In the genomic region with DNA sequence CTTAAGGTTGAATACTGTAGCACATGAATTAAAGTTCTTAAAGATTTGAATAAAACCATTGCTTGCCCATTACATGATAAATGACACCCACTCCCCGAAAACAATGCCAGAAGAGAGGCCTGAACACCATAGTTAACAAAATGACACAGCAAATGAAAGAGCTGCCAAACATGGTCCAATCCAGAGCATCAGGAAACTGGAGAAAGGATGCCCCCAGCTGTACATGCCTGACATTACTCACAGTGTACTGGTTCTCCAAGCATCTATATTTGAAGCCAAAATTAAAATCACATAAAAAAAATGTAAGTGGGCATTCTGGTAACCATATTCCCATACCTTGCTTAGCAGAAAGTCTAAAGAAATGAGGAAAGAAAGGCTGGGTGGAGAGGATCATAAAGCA, we compare ENCODE assay signal across 8 mouse cellular contexts. TPM values are rescaled to one million over a fixed set of nuclear protein-coding genes. Genes with fewer than 3 reads are reported as not detected.
DNase-seq lines count a peak whose midpoint lies in the region; ATAC-seq and TF ChIP-seq lines count a peak whose summit lies in the region.

No protein-coding gene starts in this region.

- H3K9ac ChIP-seq in lung, embryonic 14.5 days: no peak overlapping the region
- H3K9ac ChIP-seq in midbrain, embryonic 15.5 days: no peak overlapping the region

- H3K4me1 ChIP-seq in lung, embryonic 14.5 days (ENCODE audit: insufficient read depth): no peaks in the 10 kb centered on the region
- no peaks in the 10 kb centered on the region for H3K4me1 ChIP-seq in midbrain, embryonic 15.5 days

- TF ChIP-seq CTCF in lung, embryonic 14.5 days (IDR thresholded peaks at IDR 0.05; ENCODE audit: low read depth): peak; percentile 23

- H3K4me2 ChIP-seq in lung, embryonic 14.5 days: no peak overlapping the region
- no peak overlapping the region for H3K4me2 ChIP-seq in midbrain, embryonic 15.5 days

- H3K4me3 ChIP-seq in lung, embryonic 14.5 days (ENCODE audit: low read depth, low read length): no peak overlapping the region
- no peak overlapping the region for H3K4me3 ChIP-seq in midbrain, embryonic 15.5 days

- WGBS in lung, embryonic 14.5 days: 47% methylated on average over 1 of the region's 1 CpGs
- 51% methylated on average over 1 of the region's 1 CpGs for WGBS in midbrain, embryonic 15.5 days

- H3K36me3 ChIP-seq in lung, embryonic 14.5 days (ENCODE audit: insufficient read depth): no peaks in the 10 kb centered on the region
- no peaks in the 10 kb centered on the region for H3K36me3 ChIP-seq in midbrain, embryonic 15.5 days (replicated peaks)

- no peak overlapping the region for H3K27ac ChIP-seq in lung, embryonic 14.5 days (ENCODE audit: low read depth)
- H3K27ac ChIP-seq in midbrain, embryonic 15.5 days: no peak overlapping the region

- no peak for ATAC-seq in lung, embryonic 14.5 days (ENCODE audit: insufficient read depth)
- peak; percentile 87; the same call in 1 of the 2 replicates for ATAC-seq in midbrain, embryonic 15.5 days (replicated peaks)

- H3K27me3 ChIP-seq in lung, embryonic 14.5 days (ENCODE audit: insufficient read depth, low read length): no peaks in the 10 kb centered on the region
- H3K27me3 ChIP-seq in midbrain, embryonic 15.5 days (replicated peaks): no peaks in the 10 kb centered on the region

- no peaks in the 10 kb centered on the region for H3K9me3 ChIP-seq in lung, embryonic 14.5 days (ENCODE audit: low read depth, low read length)
- H3K9me3 ChIP-seq in midbrain, embryonic 15.5 days: no peaks in the 10 kb centered on the region

- peak; percentile 23 to 34 for DNase-seq in cerebellum, postnatal 14 days
- no peak for DNase-seq in cerebellum, adult 11-12 months
- DNase-seq in lung, embryonic 14.5 days: peak; percentile 34
- DNase-seq in lung, postnatal 4 days: no peak
- DNase-seq in heart, postnatal 4 days: peak; percentile 10
- no peak for DNase-seq in spleen, postnatal 4 days (ENCODE audit: low spot score in 2 of 2)
- DNase-seq in gastrocnemius, adult 18-20 months (ENCODE audit: low spot score): no peak

RNA-seq across cellular contexts. Expression of a gene that starts 38.6 kb away (rescaled TPM):
- 31.5 and 37.9 TPM in 2 replicates for polyA plus RNA-seq in lung, embryonic 14.5 days (2014; fragmentation: Nextera tagmentation; extraction: Ambion mirVana)
- total RNA-seq in heart, postnatal 4 days (2021): 10 to 100 TPM; 73.2 to 83.3 TPM
- polyA plus RNA-seq in midbrain, embryonic 15.5 days (2015; fragmentation: Nextera tagmentation; extraction: Ambion mirVana): 34.0 and 37.1 TPM in 2 replicates
- 10 to 100 TPM; 60.3 to 60.6 TPM for total RNA-seq in gastrocnemius, adult 18-20 months (2021)

Comparison
In these comparisons a context has a peak if more than half of its experiments do, and no peak if none do; other contexts are left out.
1. DNase-seq: peak in cerebellum, postnatal 14 days (2 of 2), lung, embryonic 14.5 days (single experiment) and heart, postnatal 4 days (single experiment); none in cerebellum, adult 11-12 months (single experiment), lung, postnatal 4 days (0 of 2), spleen, postnatal 4 days (0 of 2) and gastrocnemius, adult 18-20 months (single experiment).